Mouse (Mus musculus) myocyte (in vitro differentiated cells): Measurements from ENCODE around the gene Adat1. TPM values are rescaled to one million over a fixed set of nuclear protein-coding genes. Genes with fewer than 3 reads are reported as not detected.

Experiments used
- H3K27me3 ChIP-seq: one replicate; pipeline ENCODE4 v1.6.1; 2011; ENCODE audit not compliant: control insufficient read depth, insufficient read depth, insufficient read length
- H3K36me3 ChIP-seq: one replicate; pipeline ENCODE4 v1.6.1; 2011; ENCODE audit not compliant: control insufficient read depth, insufficient read depth
- H3K4me2 ChIP-seq: one replicate; pipeline ENCODE4 v1.6.1; 2011; ENCODE audit warnings: low read depth, control low read depth
- H3K4me3 ChIP-seq: one replicate; pipeline ENCODE4 v1.5.1; 2011; ENCODE audit warnings: mild to moderate bottlenecking, control low read depth, moderate library complexity
- H3K79me2 ChIP-seq: one replicate; pipeline ENCODE4 v1.6.1; 2011; ENCODE audit not compliant: control insufficient read depth, insufficient read depth
- H3ac ChIP-seq: one replicate; pipeline ENCODE4 v1.6.1; 2011; ENCODE audit not compliant: control insufficient read depth, insufficient read length
- CEBPB ChIP-seq: IDR thresholded peaks from 2 replicates; pipeline ENCODE4 v1.6.1; 2011; ENCODE audit warnings: mild to moderate bottlenecking, moderate library complexity; ENCODE audit not compliant: poor library complexity, insufficient read depth, severe bottlenecking
- E2F4 ChIP-seq: IDR thresholded peaks from one replicate; pipeline ENCODE4 v1.6.1; 2011; ENCODE audit warnings: mild to moderate bottlenecking, control low read depth, moderate library complexity; ENCODE audit not compliant: insufficient read depth
- MAX ChIP-seq: IDR thresholded peaks from one replicate; pipeline ENCODE4 v1.6.1; 2011; ENCODE audit warnings: low read depth, mild to moderate bottlenecking, control low read depth
- MYOD1 ChIP-seq, 3 experiments: IDR thresholded peaks; one replicate each; pipeline ENCODE4 v1.6.1; 2011; ENCODE audit warnings: control low read depth in 2 of 3, low read depth in 2 of 3, mild to moderate bottlenecking in 2 of 3, moderate library complexity in 1 of 3; ENCODE audit not compliant: insufficient read length in 2 of 3, control insufficient read depth in 1 of 3
- MYOG ChIP-seq, 3 experiments: IDR thresholded peaks; one replicate each; pipeline ENCODE4 v1.6.1; 2011; ENCODE audit warnings: control low read depth in 2 of 3, low read depth in 2 of 3, mild to moderate bottlenecking in 2 of 3; ENCODE audit not compliant: insufficient read length in 2 of 3, control insufficient read depth in 1 of 3, insufficient read depth in 1 of 3
- POLR2A ChIP-seq: IDR thresholded peaks from one replicate; pipeline ENCODE4 v1.6.1; 2011; ENCODE audit warnings: low read depth, mild to moderate bottlenecking, control low read depth, moderate library complexity; ENCODE audit not compliant: insufficient read length
- POLR2AphosphoS2 ChIP-seq: IDR thresholded peaks from one replicate; pipeline ENCODE4 v1.6.1; 2011; ENCODE audit warnings: low read depth, control low read depth; ENCODE audit not compliant: insufficient read length
- REST ChIP-seq: IDR thresholded peaks from one replicate; pipeline ENCODE4 v1.6.1; 2011; ENCODE audit warnings: mild to moderate bottlenecking, control low read depth, moderate library complexity; ENCODE audit not compliant: insufficient read depth, insufficient read length
- SRF ChIP-seq: IDR thresholded peaks from one replicate; pipeline ENCODE4 v1.6.1; 2011; ENCODE audit warnings: low read depth; ENCODE audit not compliant: control insufficient read depth, insufficient read length
- TCF12 ChIP-seq: IDR thresholded peaks from one replicate; pipeline ENCODE4 v1.6.1; 2011; ENCODE audit warnings: mild to moderate bottlenecking, control low read depth; ENCODE audit not compliant: poor library complexity, insufficient read depth, severe bottlenecking
- TCF3 ChIP-seq: IDR thresholded peaks from one replicate; pipeline ENCODE4 v1.6.1; 2011; ENCODE audit warnings: low read depth, control low read depth; ENCODE audit not compliant: insufficient read length
- USF1 ChIP-seq: IDR thresholded peaks from one replicate; pipeline ENCODE4 v1.6.1; 2011; ENCODE audit warnings: low read depth, mild to moderate bottlenecking, control low read depth, moderate library complexity
- polyA plus RNA-seq: library from polyadenylated mRNA; unstranded; fragments of >200 nt; fragmentation: generic; extraction: Trizol; gene quantifications from one replicate; pipeline ENCODE4 v1.2.1, GENCODE M21; 2012; ENCODE audit warnings: missing spikeins

Gene Adat1
- polyA plus RNA-seq, 1 experiment: 2.8 TPM

- Histone ChIP-seq H3K27me3 (no peaks in the 10 kb centered on the region), H3ac (no peak overlapping the region), H3K4me2 (no peak overlapping the region), H3K79me2 (no peaks in the 10 kb centered on the region), H3K4me3 (no peak overlapping the region), H3K36me3 (no peaks in the 10 kb centered on the region)
- TF ChIP-seq CEBPB (no peak), TCF3 (no peak), REST (no peak)
Measured at GRCm38 (mm10) chr8:111924976-111925375, 67.1 kb downstream of the Adat1 start.

- peak overlapping the region; percentile 69 for H3K4me2 ChIP-seq
- no peak overlapping the region for H3K4me3 ChIP-seq
- H3K36me3 ChIP-seq: no peaks in the 10 kb centered on the region
- TF ChIP-seq TCF12 (no peak), SRF (no peak), MAX (no peak), TCF3 (no peak), MYOD1 (IDR thresholded peaks at IDR 0.05; ENCODE audit: control insufficient read depth in 1 of 3, insufficient read length in 2 of 3, low read depth in 2 of 3) (no peak), USF1 (no peak), E2F4 (no peak), REST (no peak), POLR2AphosphoS2 (no peak), POLR2A (no peak), MYOG (IDR thresholded peaks at IDR 0.05; ENCODE audit: control insufficient read depth in 1 of 3, insufficient read depth in 1 of 3, insufficient read length in 2 of 3, low read depth in 2 of 3) (no peak), CEBPB (no peak)
- no peak overlapping the region for H3ac ChIP-seq
- no peaks in the 10 kb centered on the region for H3K27me3 ChIP-seq
- H3K79me2 ChIP-seq: no peaks in the 10 kb centered on the region
Measured at GRCm38 (mm10) chr8:111923383-111923804, 68.7 kb downstream of the Adat1 start.

GRCm38 (mm10) chr8:111920971-111921370, 71.1 kb downstream of the Adat1 start:
- Histone ChIP-seq H3K27me3 (no peaks in the 10 kb centered on the region), H3K4me3 (no peak overlapping the region), H3K4me2 (no peak overlapping the region), H3K79me2 (no peaks in the 10 kb centered on the region), H3K36me3 (no peaks in the 10 kb centered on the region), H3ac (no peak overlapping the region)
- TF ChIP-seq TCF3: no peak
- TF ChIP-seq SRF: no peak
- TF ChIP-seq USF1: no peak
- no peak for TF ChIP-seq MAX
- TF ChIP-seq CEBPB: no peak
- TF ChIP-seq E2F4: no peak
- TF ChIP-seq TCF12: no peak

GRCm38 (mm10) chr8:111919663-111920062, 72.4 kb downstream of the Adat1 start:
- TF ChIP-seq POLR2AphosphoS2 (no peak), CEBPB (no peak), USF1 (no peak)
- H3K4me2 ChIP-seq: no peak overlapping the region
- H3K36me3 ChIP-seq: no peaks in the 10 kb centered on the region
- H3K79me2 ChIP-seq: no peaks in the 10 kb centered on the region
- no peak overlapping the region for H3K4me3 ChIP-seq
- no peak overlapping the region for H3ac ChIP-seq
- H3K27me3 ChIP-seq: no peaks in the 10 kb centered on the region

Other genes starting within 250 kb of the Adat1 start
- 81.9 TPM for gene Bcar1, start 248.5 kb downstream of the Adat1 start, polyA plus RNA-seq
- gene Cfdp1, start 138.0 kb downstream of the Adat1 start, polyA plus RNA-seq: 44.9 TPM
- gene Tmem170, start 115.6 kb downstream of the Adat1 start, polyA plus RNA-seq: 0.92 TPM
- gene Chst5, start 81.9 kb downstream of the Adat1 start, polyA plus RNA-seq: 0.14 TPM
- gene Tmem231, start 58.4 kb downstream of the Adat1 start, polyA plus RNA-seq: 4.5 TPM
- gene Gabarapl2, start 51.6 kb downstream of the Adat1 start, polyA plus RNA-seq: 64.5 TPM
- 199 TPM for gene Kars, start 19.0 kb upstream of the Adat1 start, polyA plus RNA-seq
- gene Terf2ip, start 19.1 kb upstream of the Adat1 start, polyA plus RNA-seq: 6.8 TPM
- gene Gm6793, start 22.7 kb upstream of the Adat1 start, polyA plus RNA-seq: 0.23 TPM